Comparison of ENCODE assay signal across 16 mouse cellular contexts in the genomic region with DNA sequence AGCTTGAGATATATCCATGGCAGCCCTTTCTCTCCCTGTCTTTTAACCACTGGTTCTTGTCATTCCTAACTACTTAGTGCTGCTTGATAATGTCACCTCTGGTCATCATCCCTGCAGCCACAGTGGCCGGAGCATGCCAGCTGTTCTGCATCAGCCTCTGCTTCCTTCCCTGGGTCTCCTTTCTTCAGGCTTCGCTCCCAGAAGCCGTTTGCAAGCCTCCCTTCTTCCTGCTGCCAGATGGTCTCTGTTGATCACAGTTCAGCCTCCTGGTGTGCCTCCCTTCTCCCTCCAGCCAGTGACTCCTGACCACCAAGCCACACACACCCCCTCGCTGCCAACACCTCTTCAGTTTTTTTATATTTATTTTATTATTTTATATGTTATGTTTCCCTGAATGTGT. TPM values are rescaled to one million over a fixed set of nuclear protein-coding genes. Genes with fewer than 3 reads are reported as not detected.
DNase-seq lines count a peak whose midpoint lies in the region; ATAC-seq and TF ChIP-seq lines count a peak whose summit lies in the region.
"Had no signal": no experiment of that assay in that cellular context is flagged by ENCODE, and none has a peak within 500 bp of the region (broad histone marks: within the 10 kb centered on the region; RNA-seq: fewer than 3 reads in every experiment).

No protein-coding gene starts in this region.

- no peak for TF ChIP-seq POLR2A in kidney, adult 2 months (IDR thresholded peaks at IDR 0.05; ENCODE audit: low read depth, low read length)

- no peaks in the 10 kb centered on the region for H3K27me3 ChIP-seq in kidney, adult 2 months (replicated peaks; ENCODE audit: control insufficient read depth, insufficient read depth, low read length)
- no peaks in the 10 kb centered on the region for H3K27me3 ChIP-seq in lung, embryonic 15.5 days
- no peaks in the 10 kb centered on the region for H3K27me3 ChIP-seq in limb, embryonic 10.5 days (ENCODE audit: low read depth, poor library complexity, severe bottlenecking)
- H3K27me3 ChIP-seq: heart, embryonic 13.5 days; stomach, embryonic 15.5 days had no signal

- peak; percentile 42 for DNase-seq in kidney, adult 2 months
- DNase-seq in kidney, adult 18-20 months, result no peak
- peak; percentile 73 to 79 for DNase-seq in kidney, postnatal 4 days
- DNase-seq in lung, postnatal 4 days, result peak; percentile 70 to 92
- no peak for DNase-seq in limb, embryonic 10.5 days (ENCODE audit: low spot score)
- DNase-seq in spleen, postnatal 4 days (ENCODE audit: low spot score in 2 of 2), result no peak
- DNase-seq: cerebellum, adult 18-20 months; cerebellum, postnatal 25 days; embryo, embryonic 11 days; left cerebral cortex, postnatal 4 days; liver, postnatal 0 days; right cerebral cortex, postnatal 14 days; spleen, adult 18-20 months had no signal

- no peak for TF ChIP-seq CTCF in kidney, adult 2 months (conservative IDR thresholded peaks at IDR 0.05; ENCODE audit: insufficient read depth, insufficient read length, low read depth, low read length)

- ATAC-seq in lung, embryonic 15.5 days (ENCODE audit: borderline replicate concordance, extremely low read depth, low FRiP score, low TSS enrichment), result peak; percentile 92
- ATAC-seq: liver, postnatal 0 days had no signal

- H3K4me1 ChIP-seq in kidney, adult 2 months (ENCODE audit: control insufficient read depth, insufficient read depth, low read length), result peaks cover 4% of the 10 kb centered on the region; the same call in 1 of the 2 replicates
- peaks cover 23% of the 10 kb centered on the region; the same call in 1 of the 2 replicates for H3K4me1 ChIP-seq in lung, embryonic 15.5 days
- no peaks in the 10 kb centered on the region for H3K4me1 ChIP-seq in limb, embryonic 10.5 days
- H3K4me1 ChIP-seq: heart, embryonic 13.5 days; stomach, embryonic 15.5 days had no signal

- H3K4me3 ChIP-seq in kidney, adult 2 months (ENCODE audit: insufficient read depth, low read depth, low read length), result no peak overlapping the region
- H3K4me3 ChIP-seq in lung, embryonic 15.5 days, result no peak overlapping the region
- no peak overlapping the region for H3K4me3 ChIP-seq in limb, embryonic 10.5 days
- H3K4me3 ChIP-seq: heart, embryonic 13.5 days; stomach, embryonic 15.5 days had no signal

- H3K9ac ChIP-seq in lung, embryonic 15.5 days, result no peak overlapping the region
- H3K9ac ChIP-seq: heart, embryonic 13.5 days; liver, postnatal 0 days; stomach, embryonic 15.5 days had no signal

- no peak overlapping the region; the same call in 1 of the 2 replicates for H3K4me2 ChIP-seq in lung, embryonic 15.5 days
- H3K4me2 ChIP-seq: heart, embryonic 13.5 days; stomach, embryonic 15.5 days had no signal

- WGBS in kidney, adult 2 months, result 80% methylated on average over 4 of the region's 4 CpGs
- WGBS in lung, embryonic 15.5 days, result 38% methylated on average over 4 of the region's 4 CpGs
- WGBS in limb, embryonic 10.5 days, result 54% methylated on average over 4 of the region's 4 CpGs

- H3K9me3 ChIP-seq in lung, embryonic 15.5 days, result no peaks in the 10 kb centered on the region
- H3K9me3 ChIP-seq in limb, embryonic 10.5 days (replicated peaks), result no peaks in the 10 kb centered on the region
- H3K9me3 ChIP-seq: heart, embryonic 13.5 days; stomach, embryonic 15.5 days had no signal

- H3K27ac ChIP-seq in kidney, adult 2 months (ENCODE audit: insufficient read depth, low read depth, low read length), result no peak overlapping the region
- H3K27ac ChIP-seq in lung, embryonic 15.5 days, result peak overlapping the region; percentile 80
- no peak overlapping the region for H3K27ac ChIP-seq in limb, embryonic 10.5 days
- H3K27ac ChIP-seq: heart, embryonic 13.5 days; stomach, embryonic 15.5 days had no signal

- H3K36me3 ChIP-seq in kidney, adult 2 months (ENCODE audit: control insufficient read depth, insufficient read depth, low read length), result no peaks in the 10 kb centered on the region
- peaks cover 15% of the 10 kb centered on the region; the same call in 1 of the 2 replicates for H3K36me3 ChIP-seq in lung, embryonic 15.5 days
- H3K36me3 ChIP-seq in limb, embryonic 10.5 days, result peaks cover 72% of the 10 kb centered on the region
- H3K36me3 ChIP-seq: stomach, embryonic 15.5 days had no signal

RNA-seq across cellular contexts. Expression of a gene that starts 25.8 kb away (rescaled TPM):
- polyA plus RNA-seq in kidney, adult 2 months (2012; rRNA removed), result 0.07 and 0.50 TPM in 2 replicates
- polyA plus RNA-seq in lung, embryonic 15.5 days (2015; fragmentation: Nextera tagmentation; extraction: Ambion mirVana), result 3.9 and 4.1 TPM in 2 replicates
- 0.13 and 0.44 TPM in 2 replicates for polyA plus RNA-seq in limb, embryonic 10.5 days (2016; fragmentation: Nextera tagmentation; extraction: Ambion mirVana)

RNA-seq across cellular contexts. Expression of a gene that starts 54.2 kb away (rescaled TPM):
- polyA plus RNA-seq in kidney, adult 2 months (2012; rRNA removed), result 11.2 and 11.7 TPM in 2 replicates
- 69.7 and 73.0 TPM in 2 replicates for polyA plus RNA-seq in lung, embryonic 15.5 days (2015; fragmentation: Nextera tagmentation; extraction: Ambion mirVana)
- 80.3 and 88.2 TPM in 2 replicates for polyA plus RNA-seq in limb, embryonic 10.5 days (2016; fragmentation: Nextera tagmentation; extraction: Ambion mirVana)

RNA-seq across cellular contexts. Expression of a gene that starts 54.2 kb away (rescaled TPM):
- 0.24 and 0.25 TPM in 2 replicates for polyA plus RNA-seq in kidney, adult 2 months (2012; rRNA removed)
- 19.2 and 20.9 TPM in 2 replicates for polyA plus RNA-seq in lung, embryonic 15.5 days (2015; fragmentation: Nextera tagmentation; extraction: Ambion mirVana)
- polyA plus RNA-seq in limb, embryonic 10.5 days (2016; fragmentation: Nextera tagmentation; extraction: Ambion mirVana), result 16.0 and 21.7 TPM in 2 replicates

Comparison
In these comparisons a context has a peak if more than half of its experiments do, and no peak if none do; other contexts are left out.
1. DNase-seq: peak in kidney, adult 2 months (single experiment), kidney, postnatal 4 days (2 of 2) and lung, postnatal 4 days (2 of 2); none in kidney, adult 18-20 months (single experiment), limb, embryonic 10.5 days (single experiment) and spleen, postnatal 4 days (0 of 2).
2. RNA of a gene that starts 54.2 kb away (polyA plus RNA-seq): 16.0 to 21.7 TPM in limb, embryonic 10.5 days and 19.2 to 20.9 TPM in lung, embryonic 15.5 days; 0.24 to 0.25 TPM in kidney, adult 2 months; every median in the first group is over 10 times any median in the second.